Mouse (Mus musculus) small intestine, adult 2 months (tissue): ENCODE results near the gene Aebp1.

ENCODE experiments used
- CTCF ChIP-seq: fragments of 200-500 bp; IDR thresholded peaks from 2 replicates; pipeline ENCODE4 v1.5.1; 2012; ENCODE audit warnings: low read depth, mild to moderate bottlenecking, control low read depth, inconsistent platforms, low read length, moderate library complexity, mixed read lengths; ENCODE audit not compliant: insufficient replicate concordance, insufficient read length; ENCODE audit errors: extremely low read depth
- POLR2A ChIP-seq: fragments of 200-500 bp; IDR thresholded peaks from 2 replicates; pipeline ENCODE4 v1.6.1; 2012; ENCODE audit warnings: low read depth, mild to moderate bottlenecking, control low read depth, inconsistent platforms, low read length, moderate library complexity

DNA sequence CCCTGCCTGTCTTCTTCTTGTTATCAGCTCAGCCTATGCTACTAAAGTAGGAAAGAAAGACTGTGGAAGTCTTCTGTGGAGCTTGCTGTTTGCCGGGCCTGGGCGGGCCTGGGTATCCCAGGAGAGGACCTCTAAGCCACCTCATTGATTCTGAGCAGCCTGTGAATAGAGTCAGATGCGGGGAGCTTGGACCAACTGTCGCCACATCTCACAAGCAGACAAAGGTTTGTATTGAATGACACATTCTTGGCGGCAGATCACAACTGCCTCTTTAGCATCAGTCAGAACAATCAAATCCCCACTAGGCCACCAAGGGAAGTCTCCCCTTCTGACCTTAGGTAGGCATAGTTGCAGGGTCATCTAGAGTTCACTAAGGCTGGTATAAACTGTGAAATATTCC lies 25.5 kb downstream of the Aebp1 start:
- TF ChIP-seq CTCF = no peak
- TF ChIP-seq POLR2A = no peak
